ENCODE assay signal across 22 mouse cellular contexts in genomic region chr16:9752600-9752999, GRCm38 (mm10).
DNase-seq lines count a peak whose midpoint lies in the region; ATAC-seq and TF ChIP-seq lines count a peak whose summit lies in the region.
"Had no signal": no experiment of that assay in that cellular context is flagged by ENCODE, and none has a peak within 500 bp of the region (broad histone marks: within the 10 kb centered on the region; RNA-seq: fewer than 3 reads in every experiment).

No protein-coding gene starts in this region.

- H3K27me3 ChIP-seq in cerebellum, adult 2 months (ENCODE audit: control insufficient read depth, insufficient read depth, low read length): no peaks in the 10 kb centered on the region
- no peaks in the 10 kb centered on the region for H3K27me3 ChIP-seq in hindbrain, embryonic 15.5 days
- H3K27me3 ChIP-seq in hindbrain, embryonic 11.5 days (ENCODE audit: control insufficient read depth, insufficient read depth, low read length): no peaks in the 10 kb centered on the region
- H3K27me3 ChIP-seq: limb, embryonic 15.5 days; liver, embryonic 15.5 days; midbrain, embryonic 12.5 days; neural tube, embryonic 13.5 days; stomach, embryonic 15.5 days had no signal

- no peak for TF ChIP-seq POLR2A in cerebellum, adult 2 months (IDR thresholded peaks at IDR 0.05; ENCODE audit: borderline replicate concordance, insufficient read depth, low read length)

- TF ChIP-seq CTCF in cerebellum, adult 2 months (IDR thresholded peaks at IDR 0.05; ENCODE audit: borderline replicate concordance, insufficient read depth, low read depth, low read length): no peak

- H3K4me1 ChIP-seq in cerebellum, adult 2 months (ENCODE audit: control insufficient read depth, insufficient read depth, low read length): peaks cover 31% of the 10 kb centered on the region
- H3K4me1 ChIP-seq in hindbrain, embryonic 15.5 days (replicated peaks): no peaks in the 10 kb centered on the region
- H3K4me1 ChIP-seq in hindbrain, embryonic 11.5 days (replicated peaks; ENCODE audit: control insufficient read depth, insufficient read depth, low read length): no peaks in the 10 kb centered on the region
- H3K4me1 ChIP-seq: embryonic facial prominence, embryonic 10.5 days; liver, embryonic 15.5 days; midbrain, embryonic 12.5 days; neural tube, embryonic 13.5 days; stomach, embryonic 15.5 days had no signal

- no peak overlapping the region for H3K9ac ChIP-seq in hindbrain, embryonic 15.5 days
- no peak overlapping the region for H3K9ac ChIP-seq in hindbrain, embryonic 11.5 days (ENCODE audit: low read depth, low read length)
- H3K9ac ChIP-seq: limb, embryonic 15.5 days; liver, embryonic 15.5 days; midbrain, embryonic 12.5 days; neural tube, embryonic 13.5 days; stomach, embryonic 15.5 days had no signal

- ATAC-seq in hindbrain, embryonic 15.5 days (ENCODE audit: low FRiP score, low read depth): peak; percentile 64
- ATAC-seq in hindbrain, embryonic 11.5 days (ENCODE audit: low FRiP score): no peak

- no peaks in the 10 kb centered on the region for H3K36me3 ChIP-seq in hindbrain, embryonic 15.5 days
- H3K36me3 ChIP-seq in hindbrain, embryonic 11.5 days (ENCODE audit: control insufficient read depth, insufficient read depth, low read length): no peaks in the 10 kb centered on the region
- H3K36me3 ChIP-seq: embryonic facial prominence, embryonic 10.5 days; limb, embryonic 15.5 days; liver, embryonic 15.5 days; midbrain, embryonic 12.5 days; neural tube, embryonic 13.5 days; stomach, embryonic 15.5 days had no signal

- H3K27ac ChIP-seq in cerebellum, adult 2 months (ENCODE audit: insufficient read depth, low read length): peak overlapping the region; percentile 7; the same call in 1 of the 2 replicates
- H3K27ac ChIP-seq in hindbrain, embryonic 15.5 days (replicated peaks): no peak overlapping the region
- no peak overlapping the region for H3K27ac ChIP-seq in hindbrain, embryonic 11.5 days (ENCODE audit: low read depth, low read length)
- H3K27ac ChIP-seq: embryonic facial prominence, embryonic 10.5 days; heart, adult 2 months; limb, embryonic 15.5 days; liver, embryonic 15.5 days; midbrain, embryonic 12.5 days; neural tube, embryonic 13.5 days; stomach, embryonic 15.5 days had no signal

- H3K4me2 ChIP-seq in hindbrain, embryonic 15.5 days: no peak overlapping the region
- no peak overlapping the region for H3K4me2 ChIP-seq in hindbrain, embryonic 11.5 days (replicated peaks; ENCODE audit: low read depth, low read length)
- H3K4me2 ChIP-seq: limb, embryonic 15.5 days; liver, embryonic 15.5 days; midbrain, embryonic 12.5 days; neural tube, embryonic 13.5 days; stomach, embryonic 15.5 days had no signal

- H3K4me3 ChIP-seq in cerebellum, adult 2 months (replicated peaks; ENCODE audit: insufficient read depth, low read depth, low read length): no peak overlapping the region
- no peak overlapping the region for H3K4me3 ChIP-seq in hindbrain, embryonic 15.5 days
- no peak overlapping the region for H3K4me3 ChIP-seq in hindbrain, embryonic 11.5 days (ENCODE audit: low read depth, low read length)
- H3K4me3 ChIP-seq: embryonic facial prominence, embryonic 10.5 days; heart, adult 2 months; limb, embryonic 15.5 days; liver, embryonic 15.5 days; midbrain, embryonic 12.5 days; neural tube, embryonic 13.5 days; stomach, embryonic 15.5 days had no signal

- H3K9me3 ChIP-seq in hindbrain, embryonic 15.5 days: no peaks in the 10 kb centered on the region
- H3K9me3 ChIP-seq in hindbrain, embryonic 11.5 days (ENCODE audit: control insufficient read depth, low read length): no peaks in the 10 kb centered on the region
- H3K9me3 ChIP-seq: embryonic facial prominence, embryonic 10.5 days; limb, embryonic 15.5 days; liver, embryonic 15.5 days; midbrain, embryonic 12.5 days; neural tube, embryonic 13.5 days; stomach, embryonic 15.5 days had no signal

- intact Hi-C loops in left cerebral cortex, postnatal 4 days (cut with DNase I): no loop called here

- DNase-seq in cerebellum, adult 2 months: no peak
- no peak for DNase-seq in cerebellum, postnatal 4 days (ENCODE audit: low spot score in 2 of 2)
- DNase-seq in hindbrain, embryonic 11.5 days (ENCODE audit: low spot score): no peak
- peak; percentile 40 for DNase-seq in left cerebral cortex, postnatal 4 days
- DNase-seq in left cerebral cortex, adult 9 months (ENCODE audit: low spot score in 2 of 2): no peak
- DNase-seq in layer of hippocampus, postnatal 14 days (ENCODE audit: low spot score in 2 of 2): peak; percentile 45
- DNase-seq in kidney, postnatal 10 days: no peak
- DNase-seq: adrenal gland, adult 8-10 months; gastrocnemius, postnatal 14 days; heart, adult 2 months; heart, postnatal 4 days; kidney, adult 8-10 months; kidney, postnatal 25 days; thymus, adult 18-20 months; thymus, postnatal 4 days had no signal

- WGBS in cerebellum, adult 2 months: 31% methylated on average over 8 of the region's 8 CpGs
- WGBS in hindbrain, embryonic 15.5 days: 56% methylated on average over 8 of the region's 8 CpGs
- 77% methylated on average over 8 of the region's 8 CpGs for WGBS in hindbrain, embryonic 11.5 days

Comparison
In these comparisons a context has a peak if more than half of its experiments do, and no peak if none do; other contexts are left out.
1. DNase-seq: peak in left cerebral cortex, postnatal 4 days (single experiment) and layer of hippocampus, postnatal 14 days (2 of 2); none in cerebellum, adult 2 months (0 of 2), cerebellum, postnatal 4 days (0 of 2), hindbrain, embryonic 11.5 days (single experiment), left cerebral cortex, adult 9 months (0 of 2) and kidney, postnatal 10 days (single experiment).